Mouse (Mus musculus) ovary, postnatal 10 days (tissue): ENCODE results near the gene Odf4.

Source experiments
- DNase-seq: peaks from one replicate; pipeline ENCODE4 v3.0.0; 2022; ENCODE audit warnings: low spot score

Gene Odf4

GRCm38 (mm10) chr11:68902367-68902766 is 24.5 kb downstream of the Odf4 start:
- DNase-seq: no peak

GRCm38 (mm10) chr11:68902047-68902364 is 24.9 kb downstream of the Odf4 start:
- no peak for DNase-seq

DNA sequence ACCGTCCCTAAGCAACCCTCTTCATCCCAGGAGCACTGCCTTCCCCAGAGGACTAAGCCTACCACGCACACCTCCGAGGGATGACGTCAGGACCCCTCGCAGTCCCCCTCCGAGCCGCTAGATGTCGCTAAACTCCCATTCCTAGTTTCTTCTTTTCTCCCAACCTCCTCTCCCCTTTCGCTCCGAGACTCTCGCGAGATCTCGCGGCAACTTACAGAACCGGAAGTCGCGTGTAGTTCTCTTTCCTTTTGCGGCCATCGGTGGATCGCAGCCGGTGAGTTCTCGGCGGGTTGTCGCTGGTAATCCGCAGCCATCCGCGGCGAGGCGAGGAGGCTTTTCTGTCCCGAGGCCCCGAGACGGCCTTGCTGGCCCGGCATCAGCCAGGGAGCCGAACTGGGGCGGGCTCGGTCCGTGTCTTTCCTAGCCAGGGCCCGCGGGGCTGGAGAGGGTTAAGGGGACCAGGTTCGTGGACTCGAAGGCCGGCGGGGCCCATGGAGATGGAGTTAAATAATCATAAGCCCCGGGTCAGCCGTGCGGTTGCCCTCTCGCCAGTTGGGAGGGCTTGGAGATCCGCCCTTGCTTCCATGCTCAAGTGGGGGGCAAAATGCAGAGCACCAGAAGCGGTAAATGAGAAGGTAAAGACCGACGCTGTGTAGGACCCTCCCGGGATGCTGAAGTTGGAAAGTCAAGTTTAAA is 25.4 kb downstream of the Odf4 start, which contains the start of gene Rpl26:
Gene Rpl26, plus strand, starts transcription at position 233 of the 696 bp plus-strand sequence.
- DNase-seq: peak; percentile 92

- no peak for DNase-seq
These were observed 26.1 kb downstream of the Odf4 start for GRCm38 (mm10) chr11:68900519-68901350.

DNA sequence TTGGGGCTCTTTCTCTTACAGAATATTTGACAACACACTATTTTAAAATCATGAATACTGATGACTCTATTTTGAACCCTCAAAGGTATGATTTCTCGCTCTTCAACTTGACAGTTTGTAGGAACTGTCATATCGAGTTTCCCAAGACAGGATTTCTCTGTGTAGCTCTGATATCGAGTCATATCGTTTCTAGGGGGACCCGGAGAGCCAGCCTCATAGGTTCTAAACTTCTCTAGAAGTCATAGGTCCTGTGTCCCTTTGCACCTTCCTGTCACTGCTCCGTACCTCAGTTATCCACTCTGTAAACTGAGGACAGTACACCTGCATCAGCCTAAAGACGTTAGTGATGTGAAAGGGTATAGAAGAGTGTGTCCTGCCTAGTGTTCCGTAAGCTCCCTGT is 27.1 kb downstream of the Odf4 start:
- no peak for DNase-seq

- no peak for DNase-seq
These were observed 28.1 kb downstream of the Odf4 start for GRCm38 (mm10) chr11:68898790-68899189.

GRCm38 (mm10) chr11:68897838-68898237 is 29.0 kb downstream of the Odf4 start:
- no peak for DNase-seq

- DNase-seq: no peak
These were observed 29.8 kb downstream of the Odf4 start for GRCm38 (mm10) chr11:68897120-68897519.

DNA sequence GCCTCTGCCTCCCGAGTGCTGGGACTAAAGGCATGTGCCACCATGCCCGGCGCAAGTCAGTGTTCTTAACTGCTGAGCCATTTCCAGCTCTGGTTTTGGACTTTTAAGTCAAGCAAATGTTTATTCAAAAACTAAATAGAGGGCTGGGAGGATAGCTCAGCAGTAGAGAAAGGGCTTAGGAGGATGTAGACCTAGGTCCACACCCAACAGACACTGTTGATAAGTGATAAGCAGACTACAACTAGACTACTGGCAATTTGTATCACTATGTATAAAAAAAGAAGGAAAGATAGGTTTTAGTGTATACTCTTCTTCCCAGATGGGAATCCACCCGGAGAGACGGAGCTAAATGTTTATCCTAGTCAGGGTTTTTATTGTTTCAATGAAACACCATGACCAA is 30.6 kb downstream of the Odf4 start:
- DNase-seq: no peak

- DNase-seq: no peak
These were observed 32.9 kb downstream of the Odf4 start for GRCm38 (mm10) chr11:68893911-68894464.

GRCm38 (mm10) chr11:68892233-68892832 is 34.5 kb downstream of the Odf4 start:
- DNase-seq: no peak

DNA sequence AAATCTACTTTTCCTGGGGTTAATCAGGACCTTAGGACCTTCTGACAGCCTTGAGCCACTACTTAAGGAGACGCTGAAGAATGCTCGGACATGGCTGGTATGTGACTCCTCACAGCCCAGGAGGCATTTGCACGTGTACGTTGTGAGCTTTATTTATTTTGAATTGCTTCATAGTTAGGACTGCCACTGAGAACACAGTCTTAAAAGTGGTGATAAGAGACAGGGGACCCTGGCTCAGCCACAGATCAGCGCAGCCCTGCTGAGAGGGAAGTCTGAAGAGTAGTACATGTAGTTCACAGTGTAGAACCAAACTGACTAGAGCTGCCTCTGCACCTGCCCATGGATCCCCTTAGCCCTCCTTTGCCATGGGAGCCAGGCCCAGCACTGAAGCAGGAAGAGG is 35.1 kb downstream of the Odf4 start:
- no peak for DNase-seq

- DNase-seq: no peak
These were observed 36.3 kb downstream of the Odf4 start for GRCm38 (mm10) chr11:68890625-68891024.

- no peak for DNase-seq
These were observed 38.2 kb downstream of the Odf4 start for GRCm38 (mm10) chr11:68888653-68889052.

DNA sequence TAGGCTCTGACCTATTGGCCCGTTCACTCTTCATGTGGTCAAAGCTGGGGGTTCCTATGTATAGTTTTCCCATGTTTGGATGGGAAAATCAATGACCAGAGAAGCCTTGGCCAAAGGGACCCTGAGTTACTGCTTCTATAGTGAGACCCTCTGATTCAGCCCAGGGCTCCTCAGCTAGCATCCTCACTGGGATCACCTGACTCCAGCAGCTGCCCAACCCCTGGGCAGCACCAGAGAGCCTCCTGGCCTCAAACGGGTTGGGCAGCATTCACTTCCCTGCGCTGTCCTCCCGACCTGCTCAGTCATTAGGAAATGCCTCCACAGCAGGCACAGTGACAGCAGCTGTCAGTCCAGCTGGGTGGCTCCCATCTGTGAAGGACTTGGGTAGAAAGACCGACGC is 38.6 kb downstream of the Odf4 start, which contains the start of gene Rnf222:
Gene Rnf222, plus strand, starts transcription at position 301 of the 400 bp plus-strand sequence.
- no peak for DNase-seq

DNA sequence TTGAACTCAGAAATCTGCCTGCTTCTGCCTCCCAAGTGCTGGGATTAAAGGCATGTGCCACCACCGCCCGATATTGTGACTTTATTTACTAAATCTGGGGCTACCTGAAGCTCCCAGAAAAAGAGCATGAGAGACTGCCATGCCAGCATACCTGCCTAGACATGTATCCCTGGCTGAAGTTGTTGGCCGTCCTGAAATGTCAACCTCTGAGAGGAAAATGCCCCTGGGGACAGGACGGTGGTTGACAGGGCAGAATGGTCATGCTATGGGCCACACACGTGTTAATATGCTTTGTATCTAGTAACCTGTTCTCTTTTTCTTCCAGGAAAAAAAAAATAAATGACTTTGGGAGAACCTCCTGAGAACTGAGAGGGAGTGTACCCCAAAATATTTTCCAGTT is 40.8 kb downstream of the Odf4 start:
- DNase-seq: no peak

DNA sequence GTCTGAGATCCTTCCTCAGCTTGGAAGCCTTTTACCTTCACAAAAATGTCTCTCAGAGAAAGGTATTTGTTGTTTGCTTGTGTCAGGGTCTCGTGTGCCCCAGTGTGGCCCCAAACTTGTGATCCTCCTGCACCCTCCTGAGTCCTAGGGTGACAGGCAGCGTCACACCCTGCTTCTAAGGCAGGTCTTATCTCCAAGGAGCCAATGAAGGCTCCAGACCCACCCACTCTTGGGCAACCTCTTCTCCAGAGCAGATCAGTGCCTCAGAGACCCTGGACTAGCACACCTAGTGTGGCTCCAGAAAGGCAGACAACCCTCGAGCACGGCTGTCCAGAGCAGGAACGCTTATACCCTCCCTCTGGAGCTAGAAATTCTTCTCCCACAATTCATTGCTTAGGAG is 42.5 kb downstream of the Odf4 start:
- no peak for DNase-seq

DNA sequence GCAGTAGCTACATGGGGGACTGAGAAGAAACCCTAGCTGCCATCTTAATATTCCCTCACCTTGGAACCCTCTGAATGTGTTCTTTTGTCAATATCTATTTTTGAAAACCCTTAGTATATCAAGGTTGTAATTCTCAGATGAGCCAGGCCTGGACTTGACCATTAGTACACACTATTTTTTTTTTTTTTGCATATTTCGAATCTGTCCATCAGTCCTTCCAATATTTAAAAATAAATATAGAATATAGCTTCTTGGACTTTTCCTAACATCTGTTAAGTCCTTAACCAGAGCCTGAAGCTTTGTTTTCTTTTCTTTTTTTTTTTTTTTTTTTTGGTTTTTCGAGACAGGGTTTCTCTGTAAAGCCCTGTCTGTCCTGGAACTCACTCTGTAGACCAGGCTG is 43.0 kb downstream of the Odf4 start:
- DNase-seq: no peak

DNA sequence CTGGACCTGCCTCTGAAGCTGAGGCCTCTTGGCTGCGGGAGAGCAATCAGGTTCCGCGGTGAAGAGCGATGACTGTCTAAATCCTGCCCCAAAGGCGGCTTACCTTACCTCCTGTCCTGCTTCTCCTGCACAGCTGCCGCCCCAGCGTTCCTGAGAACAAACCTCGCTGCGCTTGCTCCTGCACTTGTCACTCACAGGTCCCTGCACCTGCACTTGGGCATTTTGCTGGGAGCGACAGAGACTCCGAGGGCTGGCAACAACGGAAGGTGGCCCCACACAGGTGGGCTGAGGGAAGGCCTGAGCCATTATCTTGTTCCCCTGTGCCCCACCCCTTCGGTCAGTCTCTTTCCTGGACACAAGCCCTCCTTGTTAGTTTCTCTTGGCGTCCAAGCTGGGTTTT is 44.8 kb downstream of the Odf4 start:
- no peak for DNase-seq

DNA sequence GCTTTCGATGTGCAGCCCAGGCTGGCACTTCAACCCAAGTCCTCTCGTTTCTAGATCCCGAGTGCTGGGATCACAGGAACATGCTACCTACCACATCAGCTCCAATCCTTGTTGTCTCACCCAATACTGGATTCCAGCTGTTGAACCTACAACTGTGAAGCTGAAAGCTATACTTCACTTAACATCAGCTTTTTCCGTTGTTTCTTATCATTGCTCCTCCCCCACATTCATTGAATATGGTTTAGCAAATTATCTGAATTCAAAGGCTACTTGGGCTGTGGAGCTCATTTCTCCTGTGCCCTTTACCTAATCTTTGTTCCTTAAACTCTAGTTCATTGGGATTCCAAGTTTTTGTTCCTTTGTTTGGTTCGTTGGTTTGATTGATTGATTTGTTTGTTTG is 48.1 kb downstream of the Odf4 start:
- no peak for DNase-seq

DNA sequence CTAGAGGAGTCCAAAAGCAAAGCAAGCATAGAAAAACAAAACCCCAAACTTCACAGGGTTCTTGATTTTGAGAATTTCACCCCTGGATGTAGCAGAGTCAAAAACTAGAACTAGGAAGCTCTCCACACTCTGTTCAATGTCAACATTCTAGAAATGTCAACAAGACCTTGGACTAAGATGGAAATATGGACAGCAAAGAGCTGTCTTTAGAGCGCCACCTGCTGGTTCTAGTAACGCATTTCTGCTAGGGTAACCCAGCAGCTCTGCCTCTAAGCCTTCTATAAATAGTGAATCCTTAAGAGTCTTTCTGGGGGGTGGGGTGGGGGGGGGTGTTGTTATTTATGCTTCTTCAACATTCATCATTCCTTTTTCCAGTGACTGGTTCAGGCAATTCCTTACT is 52.0 kb downstream of the Odf4 start:
- no peak for DNase-seq
